Mouse (Mus musculus) telencephalon, adult 2 months (tissue): ENCODE results near the gene Parvb.

Experiments used
- DNase-seq: peaks from one replicate; pipeline ENCODE4 v3.0.0-alpha.2; 2011; ENCODE audit warnings: low read depth, low spot score

Parvb gene

GRCm38 (mm10) chr15:84323966-84324869 is 92.4 kb downstream of the Parvb start, which contains the start of gene Parvg:
TSS of gene Parvg (plus strand) at chr15:84324026.
- no peak for DNase-seq

GRCm38 (mm10) chr15:84324870-84325553 is 93.2 kb downstream of the Parvb start:
- DNase-seq, result no peak

DNA sequence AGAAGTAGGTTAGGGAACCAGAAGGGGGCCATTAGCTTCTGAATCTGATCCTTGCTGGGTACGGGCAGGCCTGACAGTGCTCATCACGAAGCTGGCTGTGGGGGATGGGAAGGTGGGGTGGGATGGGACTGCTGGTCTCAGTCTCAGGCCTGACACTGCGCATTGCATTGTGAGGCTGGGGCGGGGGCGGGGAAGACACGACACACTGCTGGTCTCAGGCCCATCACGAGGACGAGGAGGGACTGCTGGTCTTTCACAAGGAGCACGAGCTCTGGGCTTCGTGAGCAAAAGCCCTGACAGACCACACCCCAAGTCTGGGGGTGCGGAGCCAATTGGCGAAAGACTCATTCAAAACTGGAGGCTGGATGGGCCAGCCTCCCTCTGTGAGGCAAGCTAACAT is 93.9 kb downstream of the Parvb start:
- no peak for DNase-seq

DNA sequence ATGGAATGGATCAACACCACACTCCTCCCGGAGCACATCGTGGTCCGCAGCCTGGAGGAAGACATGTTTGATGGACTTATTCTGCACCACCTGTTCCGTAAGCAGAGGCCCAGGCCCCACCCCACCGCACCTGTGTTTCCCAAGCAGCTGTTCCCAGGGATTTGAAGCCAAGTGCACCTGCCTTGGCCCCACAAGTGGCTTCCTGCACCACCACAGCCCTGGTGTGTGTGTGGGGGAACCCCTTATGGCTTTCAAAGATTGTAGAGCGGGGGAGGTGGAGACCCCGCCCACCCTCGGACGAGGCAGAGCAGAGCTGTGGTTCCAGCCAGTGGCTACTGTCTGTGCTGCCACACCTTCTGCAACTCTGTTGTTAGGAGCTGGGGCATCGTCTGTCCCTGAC is 97.0 kb downstream of the Parvb start:
- DNase-seq, result no peak

DNA sequence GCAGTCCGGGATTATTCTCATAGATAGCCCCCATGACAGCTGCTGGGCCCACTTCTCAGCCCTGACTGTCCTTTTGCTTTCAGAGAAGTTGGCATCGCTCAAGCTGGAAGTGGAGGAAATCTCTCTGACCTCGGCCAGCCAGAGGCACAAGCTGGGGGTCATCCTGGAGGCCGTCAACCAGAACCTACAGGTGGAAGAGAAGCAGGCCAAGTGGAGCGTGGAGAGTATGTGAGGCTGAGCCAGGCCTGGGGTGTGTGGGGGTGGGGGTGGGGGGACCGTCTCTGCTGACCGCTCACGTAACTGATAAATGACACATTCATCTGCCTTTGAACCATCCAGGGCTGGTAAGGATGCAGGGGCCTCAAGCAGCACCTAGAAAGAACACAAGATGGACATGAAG is 98.1 kb downstream of the Parvb start:
- no peak for DNase-seq

GRCm38 (mm10) chr15:84331066-84331612 is 99.3 kb downstream of the Parvb start:
- DNase-seq, result no peak

DNA sequence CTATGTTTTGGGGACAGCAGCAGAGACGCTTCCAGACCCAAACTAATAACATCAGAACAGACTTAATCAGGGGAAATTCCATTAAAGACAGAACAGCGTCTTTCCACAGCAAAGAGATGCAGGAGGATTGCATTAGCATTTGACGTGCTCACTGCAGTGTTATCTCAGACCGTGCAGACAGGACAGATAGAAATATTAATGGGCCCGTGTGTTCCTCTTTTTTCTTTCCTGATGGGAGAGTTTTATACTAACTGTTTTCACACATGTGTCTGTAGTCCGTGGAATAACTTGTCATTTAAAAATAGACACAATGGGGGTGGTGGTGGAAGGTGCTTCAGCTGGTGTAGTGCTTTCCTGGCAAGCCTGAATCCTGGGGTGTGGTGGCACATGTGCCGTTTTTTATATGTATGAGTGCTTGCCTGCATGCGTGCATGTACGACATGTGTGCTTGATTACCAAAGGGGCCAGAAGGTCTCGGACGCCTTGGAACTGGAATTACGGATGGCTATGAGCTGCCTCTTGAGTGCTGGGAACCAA is 104.5 kb downstream of the Parvb start:
- DNase-seq, result no peak

DNA sequence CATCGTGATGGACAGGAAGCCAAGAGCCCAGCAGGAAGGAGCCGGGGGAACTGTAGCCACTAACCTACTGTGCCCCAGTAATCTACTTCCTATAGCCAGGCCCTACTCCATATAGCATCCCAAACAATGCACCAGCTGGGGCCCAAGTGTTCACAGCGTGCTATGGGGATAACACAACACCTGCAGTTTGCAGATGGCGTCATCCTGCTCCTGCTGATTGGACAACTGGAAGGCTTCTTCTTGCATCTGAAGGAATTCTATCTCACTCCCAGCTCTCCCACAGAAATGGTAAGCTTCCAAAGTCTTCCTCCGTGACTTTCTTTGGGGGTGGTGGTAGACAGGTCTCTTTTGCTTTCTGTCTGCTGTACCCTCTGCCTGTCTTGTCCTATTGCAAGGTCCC is 105.8 kb downstream of the Parvb start:
- DNase-seq, result no peak

DNA sequence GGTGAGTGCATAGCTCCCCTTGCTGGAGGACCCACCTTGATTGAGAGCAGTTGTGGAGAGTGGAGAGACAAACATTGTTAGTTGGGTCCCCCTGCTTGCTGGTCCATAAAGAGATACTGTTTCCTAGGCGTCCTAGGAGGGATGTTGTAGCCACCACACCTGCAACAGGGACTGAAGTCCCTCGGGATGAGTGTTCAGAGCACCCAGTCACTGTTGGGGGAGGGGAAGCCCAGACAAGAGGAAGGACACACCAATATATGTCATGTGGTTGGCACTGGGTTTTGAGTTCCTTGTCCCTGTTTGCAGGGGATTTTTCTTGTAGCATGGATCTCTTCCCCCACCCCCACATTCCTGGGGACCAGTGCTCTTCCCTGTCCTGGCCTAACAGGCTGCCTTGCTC is 109.1 kb downstream of the Parvb start:
- DNase-seq, result no peak

GRCm38 (mm10) chr15:84348769-84349168 is 116.9 kb downstream of the Parvb start:
- DNase-seq, result no peak

- DNase-seq, result no peak
These were observed 118.3 kb downstream of the Parvb start for GRCm38 (mm10) chr15:84349915-84350738.

DNA sequence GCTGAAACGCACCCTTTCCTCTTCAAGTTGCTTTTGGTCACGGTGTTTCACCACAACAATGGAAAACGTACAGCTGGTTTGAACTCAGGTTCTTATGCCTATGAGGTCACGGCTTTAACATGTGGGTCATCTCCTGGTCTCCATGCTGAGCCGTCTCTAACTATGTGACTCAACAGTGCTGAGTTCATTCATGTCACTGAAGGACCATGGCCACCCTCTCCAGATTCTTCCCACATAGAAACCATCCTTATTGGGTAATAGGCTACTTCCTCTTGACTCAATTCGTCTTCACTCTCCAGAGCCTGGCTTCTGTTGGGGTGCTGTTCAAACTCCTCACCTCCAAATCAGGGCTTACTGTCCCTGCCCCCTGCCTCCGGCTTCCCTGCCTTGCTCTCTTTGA is 119.5 kb downstream of the Parvb start:
- no peak for DNase-seq

DNA sequence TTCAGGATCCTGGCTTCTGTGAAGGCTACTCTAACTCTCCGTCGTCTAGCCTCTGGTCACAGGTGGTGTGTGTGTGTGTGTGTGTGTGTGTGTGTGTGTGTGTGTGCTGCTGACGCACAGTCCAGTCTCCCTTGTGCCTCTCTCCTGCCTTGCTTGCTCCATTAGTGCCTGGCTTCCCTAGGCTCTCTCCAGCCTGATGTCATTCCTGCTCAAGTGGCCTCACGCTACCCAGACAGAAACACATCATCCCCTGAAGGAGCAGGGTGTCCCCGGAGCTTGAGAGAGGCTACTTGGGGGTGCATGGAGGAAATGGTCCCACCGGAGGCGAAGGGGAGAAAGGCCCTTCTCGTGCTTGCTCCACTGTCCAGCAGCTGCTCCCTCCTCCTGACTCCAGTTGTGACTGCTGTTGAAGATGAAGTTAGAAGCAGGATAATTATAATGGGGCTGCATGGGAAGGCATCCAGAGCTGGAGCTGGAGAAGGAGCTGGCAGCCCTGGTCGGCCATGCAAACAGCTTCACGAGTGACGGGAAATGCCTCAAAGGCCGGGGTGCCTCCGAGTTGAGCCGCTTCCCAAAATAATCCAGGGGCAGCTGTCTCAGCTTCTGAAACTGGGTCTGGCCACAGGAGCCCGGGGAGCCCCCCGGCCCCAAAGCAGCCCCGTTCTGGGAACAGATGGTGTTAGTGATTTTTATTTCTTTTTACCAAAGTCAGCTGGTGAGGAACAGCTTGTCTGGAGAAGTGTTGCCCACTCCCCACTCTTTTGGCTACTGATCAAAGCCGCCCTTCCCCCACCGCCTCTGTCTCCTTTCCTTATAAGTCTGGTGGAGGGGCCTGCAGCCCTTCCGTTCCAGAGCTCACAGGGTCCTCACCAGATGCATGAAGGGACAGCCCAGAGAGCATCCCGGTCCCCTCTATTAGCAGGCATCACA is 120.3 kb downstream of the Parvb start:
- no peak for DNase-seq

DNA sequence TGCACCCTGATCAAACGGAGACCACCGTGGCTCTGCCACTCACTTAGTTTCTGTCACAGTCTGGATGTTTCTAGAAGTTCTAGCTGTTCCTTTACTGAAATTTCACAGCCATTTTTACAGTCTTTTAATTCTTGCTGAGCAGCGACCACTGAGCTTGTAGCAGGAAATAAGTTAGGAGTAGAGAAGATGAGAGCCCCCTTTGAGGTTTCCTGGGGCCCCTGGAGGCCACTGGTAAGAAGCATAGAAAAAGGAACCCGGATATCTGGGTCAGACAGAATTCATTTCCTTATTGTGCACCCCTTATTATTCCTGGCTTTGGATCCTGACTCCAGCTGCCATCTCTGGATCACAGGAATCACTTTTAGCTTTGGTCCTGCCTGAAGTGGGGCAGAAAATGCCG is 123.2 kb downstream of the Parvb start:
- DNase-seq, result no peak

DNA sequence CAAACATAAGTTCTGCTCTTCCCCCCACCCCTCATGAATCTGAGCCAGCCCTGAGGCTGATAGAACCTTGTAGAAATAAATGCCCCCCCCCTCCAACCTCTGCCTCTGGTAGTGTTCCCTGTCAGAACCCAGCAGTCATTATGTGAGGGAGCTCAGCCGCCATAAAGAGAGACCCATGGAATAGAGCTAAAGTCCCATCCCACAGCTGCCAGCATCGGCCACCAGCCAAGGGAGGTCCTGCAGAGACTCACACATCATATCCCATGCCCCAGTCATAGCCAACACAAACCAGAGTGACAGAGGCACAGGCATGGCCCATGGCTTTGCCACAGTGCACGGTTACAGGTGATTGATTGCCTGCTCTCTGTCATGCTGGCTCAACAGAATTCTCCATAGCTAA is 132.9 kb downstream of the Parvb start:
- no peak for DNase-seq
